Mouse (Mus musculus) forebrain, embryonic 14.5 days (tissue): ENCODE measurements at regions not wholly inside any gene's neighbourhood (a gene's known extent, or its start where the extent isn't known, plus 50 kb on each side); places are given as distances from the start of the nearest gene placed in this dataset.
A peak's percentile ranks its signal among the peaks of the same experiment; 100 is the strongest.

ENCODE experiments used
- ATAC-seq: fragments of 200-750 bp; cut with Nextera tagmentation; 2 replicates; pipeline ENCODE4 v1.8.0; 2017; ENCODE audit warnings: mild to moderate bottlenecking, moderate library complexity
- DNase-seq: peaks from one replicate; pipeline ENCODE4 v3.0.0-alpha.2; 2015; ENCODE audit warnings: low spot score
- H3K27ac ChIP-seq: fragments of 300-500 bp; sonication (generic); 2 replicates; pipeline ENCODE4 v1.5.1; 2014; ENCODE audit warnings: low read depth, mild to moderate bottlenecking, control low read depth, low read length, moderate library complexity
- H3K27me3 ChIP-seq: fragments of 300-500 bp; sonication (generic); replicated peaks from 2 replicates; pipeline ENCODE4 v1.6.1; 2014; ENCODE audit warnings: low read length, control low read depth, mixed read lengths; ENCODE audit not compliant: control insufficient read depth, insufficient read depth
- H3K36me3 ChIP-seq: fragments of 300-500 bp; sonication (generic); 2 replicates; pipeline ENCODE4 v1.6.1; 2014; ENCODE audit warnings: low read length, control low read depth; ENCODE audit not compliant: control insufficient read depth, insufficient read depth
- H3K4me1 ChIP-seq: fragments of 300-500 bp; sonication (generic); 2 replicates; pipeline ENCODE4 v1.6.1; 2014; ENCODE audit warnings: antibody characterized with exemption, low read length, control low read depth; ENCODE audit not compliant: control insufficient read depth, insufficient read depth
- H3K4me2 ChIP-seq: fragments of 300-500 bp; sonication (generic); 2 replicates; pipeline ENCODE4 v1.6.1; 2014; ENCODE audit warnings: mild to moderate bottlenecking, control low read depth, low read length
- H3K4me3 ChIP-seq: fragments of 300-500 bp; sonication (generic); 2 replicates; pipeline ENCODE4 v1.5.1; 2014; ENCODE audit warnings: low read depth, low read length, control low read depth
- H3K9ac ChIP-seq: fragments of 300-500 bp; sonication (generic); 2 replicates; pipeline ENCODE4 v1.6.1; 2014; ENCODE audit warnings: mild to moderate bottlenecking, low read length, control low read depth, moderate library complexity
- H3K9me3 ChIP-seq: fragments of 300-500 bp; sonication (generic); replicated peaks from 2 replicates; pipeline ENCODE4 v1.6.1; 2016; ENCODE audit warnings: low read length, control low read depth, mixed read lengths; ENCODE audit not compliant: control insufficient read depth
- WGBS: fragments of 180-500 bp; shearing (Covaris S2); extraction: QIAGEN DNeasy Blood & Tissue Kit; methylation state at CpG from one replicate; pipeline ENCODE4 v1.1.7; 2014; 5-methylcytosine and 5-hydroxymethylcytosine counted together

DNA sequence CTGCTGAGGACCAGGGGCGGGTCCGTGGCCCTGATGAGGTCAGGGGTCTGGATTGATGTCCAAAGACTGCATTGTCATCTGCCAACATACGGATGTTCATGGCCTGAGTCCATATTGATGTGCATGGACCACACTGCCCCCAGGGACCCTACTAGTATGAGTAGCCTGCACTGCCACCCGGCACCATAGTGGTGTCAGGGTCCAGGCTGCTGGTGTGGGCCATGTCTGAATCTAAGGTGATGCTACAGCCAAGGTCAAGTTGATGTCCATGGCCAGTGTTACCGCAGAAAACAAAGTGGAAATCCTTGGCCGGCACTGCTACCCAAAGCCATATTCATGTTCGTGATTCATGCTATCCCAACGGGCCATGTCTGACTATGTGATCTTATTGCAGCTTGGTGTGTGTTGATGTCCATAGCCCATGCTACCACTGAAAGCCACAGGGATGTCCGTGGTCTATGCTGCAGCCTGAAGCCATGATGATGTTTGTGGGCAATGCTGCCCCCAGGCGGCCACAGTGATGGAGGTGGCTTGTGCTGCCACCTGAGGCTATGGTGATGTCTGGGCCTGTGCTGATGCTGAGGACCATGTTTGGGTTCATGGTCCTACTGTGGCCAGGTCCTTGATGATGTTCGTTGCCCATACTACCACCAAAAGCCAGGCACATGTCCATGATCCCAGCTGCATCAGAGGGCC is 130.5 kb downstream of the Iqub start:
- DNase-seq (no peak), ATAC-seq (no peak; the same call in 1 of the 2 replicates)
- Histone ChIP-seq H3K9ac (no peak overlapping the region), H3K27me3 (no peaks in the 10 kb centered on the region), H3K36me3 (no peaks in the 10 kb centered on the region), H3K27ac (no peak overlapping the region), H3K4me2 (no peak overlapping the region), H3K4me1 (no peaks in the 10 kb centered on the region), H3K9me3 (no peaks in the 10 kb centered on the region), H3K4me3 (no peak overlapping the region)
- 83% methylated on average over 11 of the region's 11 CpGs for WGBS

DNA sequence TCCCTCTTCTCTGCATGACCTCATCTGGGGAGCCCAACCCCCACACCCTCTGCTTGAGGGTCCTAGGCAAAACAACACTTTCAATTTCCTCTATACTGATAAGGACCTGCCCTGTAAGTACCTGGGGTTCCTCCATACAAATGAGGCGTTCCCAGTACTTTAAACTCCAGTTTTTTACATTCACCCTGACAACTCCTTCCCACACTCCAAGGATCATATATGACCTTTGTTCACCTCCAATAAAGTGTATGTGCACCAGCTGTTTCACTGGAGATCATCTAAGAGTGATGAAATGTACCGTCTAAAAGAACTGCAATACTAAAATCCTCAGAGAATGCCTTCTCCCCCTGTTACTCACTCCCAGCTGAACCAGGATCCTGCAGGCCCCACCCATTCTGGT is 135.0 kb downstream of the Iqub start:
- Histone ChIP-seq H3K4me2 (no peak overlapping the region), H3K27ac (no peak overlapping the region), H3K9me3 (no peaks in the 10 kb centered on the region), H3K36me3 (no peaks in the 10 kb centered on the region), H3K4me3 (no peak overlapping the region), H3K27me3 (no peaks in the 10 kb centered on the region), H3K9ac (no peak overlapping the region), H3K4me1 (no peaks in the 10 kb centered on the region)
- WGBS, result 79% methylated on average over 2 of the region's 2 CpGs
- DNase-seq (no peak), ATAC-seq (no peak)

DNA sequence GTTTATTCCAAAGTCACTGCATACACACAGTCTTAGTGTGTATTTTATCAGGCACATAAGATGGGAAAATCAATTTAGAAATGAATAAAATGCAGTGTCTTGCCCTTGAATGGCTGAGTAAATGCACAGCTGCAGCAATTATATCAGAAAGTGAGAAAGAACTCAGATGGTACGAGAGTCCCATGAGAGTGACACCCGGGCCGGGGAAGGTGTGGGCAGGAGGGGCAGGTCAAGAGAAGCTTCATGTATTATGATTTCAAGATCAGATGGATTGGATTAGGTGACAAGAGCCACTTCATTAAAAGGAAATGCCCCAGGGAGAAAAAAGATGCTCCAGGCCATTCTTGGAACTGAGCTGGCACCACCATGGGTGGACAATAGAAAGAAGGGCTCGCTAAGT is 138.1 kb downstream of the Iqub start:
- no peaks in the 10 kb centered on the region for H3K27me3 ChIP-seq
- no peak for ATAC-seq
- no peak overlapping the region for H3K27ac ChIP-seq
- H3K36me3 ChIP-seq, result no peaks in the 10 kb centered on the region
- no peak overlapping the region for H3K9ac ChIP-seq
- 79% methylated on average over 4 of the region's 4 CpGs for WGBS
- H3K9me3 ChIP-seq, result no peaks in the 10 kb centered on the region
- H3K4me3 ChIP-seq, result no peak overlapping the region
- no peak for DNase-seq
- no peak overlapping the region for H3K4me2 ChIP-seq
- H3K4me1 ChIP-seq, result no peaks in the 10 kb centered on the region

DNA sequence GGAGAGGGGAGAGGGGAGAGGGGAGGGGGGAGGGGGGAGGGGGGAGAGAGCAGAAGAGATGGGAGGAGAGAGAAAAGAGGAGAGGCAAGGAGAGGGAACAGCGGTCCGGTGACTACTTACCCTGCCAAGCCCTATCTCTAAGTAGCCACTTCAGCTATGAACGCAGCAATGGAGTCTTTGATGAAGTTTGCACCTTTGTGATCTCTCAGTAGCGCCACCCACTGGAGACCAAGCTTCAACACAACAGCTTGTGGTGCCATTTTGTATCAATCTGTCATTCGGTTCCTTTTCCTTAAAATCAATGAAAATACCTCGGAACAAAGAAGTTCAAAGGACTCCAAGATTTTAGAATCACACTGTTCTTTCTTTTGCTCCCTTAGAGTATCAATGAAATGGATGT is 141.7 kb downstream of the Iqub start:
- Histone ChIP-seq H3K4me1 (no peaks in the 10 kb centered on the region), H3K9ac (no peak overlapping the region), H3K9me3 (no peaks in the 10 kb centered on the region), H3K36me3 (no peaks in the 10 kb centered on the region), H3K27ac (no peak overlapping the region), H3K27me3 (no peaks in the 10 kb centered on the region), H3K4me2 (no peak overlapping the region), H3K4me3 (no peak overlapping the region)
- ATAC-seq (no peak), DNase-seq (no peak)
- whole genome bisulfite sequencing, result 84% methylated on average over 6 of the region's 6 CpGs

DNA sequence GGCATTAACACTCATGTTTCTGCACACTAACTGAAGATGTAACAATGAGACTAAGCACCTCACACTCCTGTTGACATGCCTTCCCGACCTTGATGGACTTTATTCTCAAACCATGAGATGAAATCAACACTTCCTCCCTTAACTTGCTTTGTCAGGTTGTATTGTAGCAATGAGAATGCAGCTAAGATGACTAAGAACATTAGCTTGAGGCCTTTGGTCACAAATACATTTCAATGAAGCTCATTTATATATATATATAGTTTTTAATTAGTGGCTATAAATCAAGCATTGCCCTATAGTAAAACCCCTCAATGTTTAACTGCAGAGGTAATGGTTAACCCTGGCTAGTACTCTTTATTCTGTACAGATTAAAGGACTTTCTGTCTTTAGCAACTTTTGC is 143.2 kb downstream of the Iqub start:
- H3K4me3 ChIP-seq, result no peak overlapping the region
- WGBS, result 73% methylated on average over 1 of the region's 1 CpGs

GRCm38 (mm10) chr6:24350882-24351281 is 164.0 kb downstream of the Iqub start:
- Histone ChIP-seq H3K4me1 (no peaks in the 10 kb centered on the region), H3K9ac (no peak overlapping the region), H3K36me3 (no peaks in the 10 kb centered on the region), H3K4me2 (no peak overlapping the region), H3K4me3 (no peak overlapping the region), H3K9me3 (no peaks in the 10 kb centered on the region), H3K27me3 (no peaks in the 10 kb centered on the region), H3K27ac (no peak overlapping the region)
- WGBS, result 12% methylated on average over 5 of the region's 5 CpGs
- peak; percentile 85 for DNase-seq
- ATAC-seq, result peak; percentile 96

More for the DNA sequence above, 143.2 kb downstream of the Iqub start:
- no peaks in the 10 kb centered on the region for H3K4me1 ChIP-seq
- no peak overlapping the region for H3K4me2 ChIP-seq
- no peak overlapping the region for H3K9ac ChIP-seq
- no peak overlapping the region for H3K27ac ChIP-seq
- ATAC-seq, result no peak
- no peaks in the 10 kb centered on the region for H3K9me3 ChIP-seq
- no peaks in the 10 kb centered on the region for H3K36me3 ChIP-seq
- H3K27me3 ChIP-seq, result no peaks in the 10 kb centered on the region
- no peak for DNase-seq

GRCm38 (mm10) chr6:24348481-24349062 is 166.3 kb downstream of the Iqub start:
- Histone ChIP-seq H3K9me3 (no peaks in the 10 kb centered on the region), H3K4me3 (no peak overlapping the region), H3K4me1 (no peaks in the 10 kb centered on the region), H3K4me2 (no peak overlapping the region), H3K27me3 (no peaks in the 10 kb centered on the region), H3K9ac (no peak overlapping the region), H3K27ac (no peak overlapping the region), H3K36me3 (no peaks in the 10 kb centered on the region)
- DNase-seq (no peak), ATAC-seq (no peak)
- 65% methylated on average over 8 of the region's 8 CpGs for WGBS

GRCm38 (mm10) chr6:24347745-24348480 is 167.0 kb downstream of the Iqub start:
- Histone ChIP-seq H3K4me3 (no peak overlapping the region), H3K27me3 (no peaks in the 10 kb centered on the region), H3K36me3 (no peaks in the 10 kb centered on the region), H3K4me2 (no peak overlapping the region), H3K9ac (no peak overlapping the region), H3K9me3 (no peaks in the 10 kb centered on the region), H3K27ac (no peak overlapping the region), H3K4me1 (no peaks in the 10 kb centered on the region)
- DNase-seq (peak; percentile 17), ATAC-seq (no peak)
- 66% methylated on average over 13 of the region's 13 CpGs for WGBS

DNA sequence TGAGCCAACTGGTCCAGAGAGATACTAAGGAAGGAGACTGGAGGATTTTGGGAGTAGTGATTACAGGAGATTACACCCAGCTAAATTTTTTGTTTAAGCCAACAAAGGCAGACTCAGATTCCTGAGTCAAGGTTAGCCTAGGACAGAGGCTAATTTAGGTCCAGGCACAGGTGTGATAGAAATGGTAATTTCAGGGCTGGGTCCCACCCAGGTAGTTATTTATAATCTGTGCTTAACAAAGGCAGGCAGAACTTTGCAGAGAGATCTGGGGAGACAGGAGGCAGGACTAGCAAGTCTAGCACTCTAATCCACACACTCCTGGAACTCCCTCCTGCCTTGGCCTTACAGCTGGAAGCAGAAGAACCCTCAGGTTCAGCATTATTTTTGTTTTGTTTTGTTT is 172.4 kb downstream of the Iqub start:
- no peak for DNase-seq
- no peaks in the 10 kb centered on the region for H3K27me3 ChIP-seq
- no peak overlapping the region for H3K4me2 ChIP-seq
- H3K27ac ChIP-seq, result no peak overlapping the region
- H3K9ac ChIP-seq, result no peak overlapping the region
- no peak for ATAC-seq
- H3K4me3 ChIP-seq, result no peak overlapping the region
- no peaks in the 10 kb centered on the region for H3K4me1 ChIP-seq
- H3K9me3 ChIP-seq, result no peaks in the 10 kb centered on the region
- no peaks in the 10 kb centered on the region for H3K36me3 ChIP-seq
